Mouse (Mus musculus): ENCODE measurements around the gene B3galt6. TPM values are rescaled to one million over a fixed set of nuclear protein-coding genes. Genes with fewer than 3 reads are reported as not detected.

Gene B3galt6
- polyA plus RNA-seq (2014; fragmentation: Illumina TruSeq; extraction: RNeasy Lipid Tissue Mini Kit (QIAGEN cat#74804); ENCODE audit: low read depth, low replicate concordance) = 5.6 TPM

GRCm38 (mm10) chr4:155992241-155992905 lies at the start of gene B3galt6, which contains the start of gene Sdf4:
B3galt6 (minus strand) TSS chr4:155992649.
Sdf4 (plus strand) TSS chr4:155992872.

GRCm38 (mm10) chr4:156026013-156026412 lies 33.6 kb upstream of the B3galt6 start, which contains the start of gene Tnfrsf18:
Tnfrsf18 (plus strand) TSS chr4:156026164.

GRCm38 (mm10) chr4:156013637-156014036 lies 21.2 kb upstream of the B3galt6 start, which contains the start of gene Tnfrsf4:
Tnfrsf4 (plus strand) TSS chr4:156013843.

GRCm38 (mm10) chr4:155962167-155962971 lies 30.1 kb downstream of the B3galt6 start, which contains the start of gene C1qtnf12:
C1qtnf12 (plus strand) TSS chr4:155962318.

GRCm38 (mm10) chr4:155943534-155944249 lies 48.8 kb downstream of the B3galt6 start, which contains the start of gene Ube2j2:
Ube2j2 (plus strand) TSS chr4:155943831.

Other genes starting within 250 kb of the B3galt6 start
- 33.3 TPM for gene Atad3a, start 231.6 kb downstream of the B3galt6 start, polyA plus RNA-seq (2014; fragmentation: Illumina TruSeq; extraction: RNeasy Lipid Tissue Mini Kit (QIAGEN cat#74804); ENCODE audit: low read depth, low replicate concordance)
- gene Vwa1, start 218.0 kb downstream of the B3galt6 start, polyA plus RNA-seq (2014; fragmentation: Illumina TruSeq; extraction: RNeasy Lipid Tissue Mini Kit (QIAGEN cat#74804); ENCODE audit: low read depth, low replicate concordance) = 15.1 TPM
- gene Tmem88b, start 206.8 kb downstream of the B3galt6 start, polyA plus RNA-seq (2014; fragmentation: Illumina TruSeq; extraction: RNeasy Lipid Tissue Mini Kit (QIAGEN cat#74804); ENCODE audit: low read depth, low replicate concordance) = 5.9 TPM
- gene Ankrd65, start 202.2 kb downstream of the B3galt6 start, polyA plus RNA-seq (2014; fragmentation: Illumina TruSeq; extraction: RNeasy Lipid Tissue Mini Kit (QIAGEN cat#74804); ENCODE audit: low read depth, low replicate concordance) = 2.4 TPM
- gene Mrpl20, start 189.8 kb downstream of the B3galt6 start, polyA plus RNA-seq (2014; fragmentation: Illumina TruSeq; extraction: RNeasy Lipid Tissue Mini Kit (QIAGEN cat#74804); ENCODE audit: low read depth, low replicate concordance) = 111 TPM
- 107 TPM for gene Ccnl2, start 180.2 kb downstream of the B3galt6 start, polyA plus RNA-seq (2014; fragmentation: Illumina TruSeq; extraction: RNeasy Lipid Tissue Mini Kit (QIAGEN cat#74804); ENCODE audit: low read depth, low replicate concordance)
- 96.0 TPM for gene Aurkaip1, start 161.4 kb downstream of the B3galt6 start, polyA plus RNA-seq (2014; fragmentation: Illumina TruSeq; extraction: RNeasy Lipid Tissue Mini Kit (QIAGEN cat#74804); ENCODE audit: low read depth, low replicate concordance)
- gene Mxra8, start 153.0 kb downstream of the B3galt6 start, polyA plus RNA-seq (2014; fragmentation: Illumina TruSeq; extraction: RNeasy Lipid Tissue Mini Kit (QIAGEN cat#74804); ENCODE audit: low read depth, low replicate concordance) = 87.1 TPM
- gene Dvl1, start 145.2 kb downstream of the B3galt6 start, polyA plus RNA-seq (2014; fragmentation: Illumina TruSeq; extraction: RNeasy Lipid Tissue Mini Kit (QIAGEN cat#74804); ENCODE audit: low read depth, low replicate concordance) = 63.2 TPM
- 0.24 TPM for gene Tas1r3, start 129.3 kb downstream of the B3galt6 start, polyA plus RNA-seq (2014; fragmentation: Illumina TruSeq; extraction: RNeasy Lipid Tissue Mini Kit (QIAGEN cat#74804); ENCODE audit: low read depth, low replicate concordance)
- 15.3 TPM for gene Cptp, start 123.2 kb downstream of the B3galt6 start, polyA plus RNA-seq (2014; fragmentation: Illumina TruSeq; extraction: RNeasy Lipid Tissue Mini Kit (QIAGEN cat#74804); ENCODE audit: low read depth, low replicate concordance)
- gene Ints11, start 123.1 kb downstream of the B3galt6 start, polyA plus RNA-seq (2014; fragmentation: Illumina TruSeq; extraction: RNeasy Lipid Tissue Mini Kit (QIAGEN cat#74804); ENCODE audit: low read depth, low replicate concordance) = 20.0 TPM
- 20.0 TPM for gene Pusl1, start 100.9 kb downstream of the B3galt6 start, polyA plus RNA-seq (2014; fragmentation: Illumina TruSeq; extraction: RNeasy Lipid Tissue Mini Kit (QIAGEN cat#74804); ENCODE audit: low read depth, low replicate concordance)
- 9.8 TPM for gene Acap3, start 100.8 kb downstream of the B3galt6 start, polyA plus RNA-seq (2014; fragmentation: Illumina TruSeq; extraction: RNeasy Lipid Tissue Mini Kit (QIAGEN cat#74804); ENCODE audit: low read depth, low replicate concordance)
- 49.1 TPM for gene Ube2j2, start 48.8 kb downstream of the B3galt6 start, polyA plus RNA-seq (2014; fragmentation: Illumina TruSeq; extraction: RNeasy Lipid Tissue Mini Kit (QIAGEN cat#74804); ENCODE audit: low read depth, low replicate concordance)
- gene C1qtnf12, start 30.3 kb downstream of the B3galt6 start, polyA plus RNA-seq (2014; fragmentation: Illumina TruSeq; extraction: RNeasy Lipid Tissue Mini Kit (QIAGEN cat#74804); ENCODE audit: low read depth, low replicate concordance) = 116 TPM
- gene Sdf4, start 223 bp upstream of the B3galt6 start, polyA plus RNA-seq (2014; fragmentation: Illumina TruSeq; extraction: RNeasy Lipid Tissue Mini Kit (QIAGEN cat#74804); ENCODE audit: low read depth, low replicate concordance) = 298 TPM
- gene Tnfrsf4, start 21.2 kb upstream of the B3galt6 start, polyA plus RNA-seq (2014; fragmentation: Illumina TruSeq; extraction: RNeasy Lipid Tissue Mini Kit (QIAGEN cat#74804); ENCODE audit: low read depth, low replicate concordance) = 2.4 TPM
- gene Tnfrsf18, start 33.5 kb upstream of the B3galt6 start, polyA plus RNA-seq (2014; fragmentation: Illumina TruSeq; extraction: RNeasy Lipid Tissue Mini Kit (QIAGEN cat#74804); ENCODE audit: low read depth, low replicate concordance) = 1.8 TPM
- gene Ttll10, start 66.8 kb upstream of the B3galt6 start, polyA plus RNA-seq (2014; fragmentation: Illumina TruSeq; extraction: RNeasy Lipid Tissue Mini Kit (QIAGEN cat#74804); ENCODE audit: low read depth, low replicate concordance) = 19.1 TPM
- gene 9430015G10Rik, start 117.3 kb upstream of the B3galt6 start, polyA plus RNA-seq (2014; fragmentation: Illumina TruSeq; extraction: RNeasy Lipid Tissue Mini Kit (QIAGEN cat#74804); ENCODE audit: low read depth, low replicate concordance) = 22.0 TPM
- 0.46 TPM for gene Rnf223, start 137.9 kb upstream of the B3galt6 start, polyA plus RNA-seq (2014; fragmentation: Illumina TruSeq; extraction: RNeasy Lipid Tissue Mini Kit (QIAGEN cat#74804); ENCODE audit: low read depth, low replicate concordance)
- gene Agrn, start 204.8 kb upstream of the B3galt6 start, polyA plus RNA-seq (2014; fragmentation: Illumina TruSeq; extraction: RNeasy Lipid Tissue Mini Kit (QIAGEN cat#74804); ENCODE audit: low read depth, low replicate concordance) = 58.2 TPM
- 14.3 TPM for gene Isg15, start 208.2 kb upstream of the B3galt6 start, polyA plus RNA-seq (2014; fragmentation: Illumina TruSeq; extraction: RNeasy Lipid Tissue Mini Kit (QIAGEN cat#74804); ENCODE audit: low read depth, low replicate concordance)
- gene AW011738, start 210.7 kb upstream of the B3galt6 start, polyA plus RNA-seq (2014; fragmentation: Illumina TruSeq; extraction: RNeasy Lipid Tissue Mini Kit (QIAGEN cat#74804); ENCODE audit: low read depth, low replicate concordance) = 5.0 TPM
- gene Perm1, start 223.2 kb upstream of the B3galt6 start, polyA plus RNA-seq (2014; fragmentation: Illumina TruSeq; extraction: RNeasy Lipid Tissue Mini Kit (QIAGEN cat#74804); ENCODE audit: low read depth, low replicate concordance) = 0.46 TPM
- 18.4 TPM for gene Plekhn1, start 242.2 kb upstream of the B3galt6 start, polyA plus RNA-seq (2014; fragmentation: Illumina TruSeq; extraction: RNeasy Lipid Tissue Mini Kit (QIAGEN cat#74804); ENCODE audit: low read depth, low replicate concordance)
- 35.5 TPM for gene Noc2l, start 243.4 kb upstream of the B3galt6 start, polyA plus RNA-seq (2014; fragmentation: Illumina TruSeq; extraction: RNeasy Lipid Tissue Mini Kit (QIAGEN cat#74804); ENCODE audit: low read depth, low replicate concordance)

Data from adipose tissue, adult 10 weeks (tissue).